Mouse (Mus musculus) CH12.LX (cell line): Measurements from ENCODE around the gene Slc18a3.

Experiments
- CTCF ChIP-seq, 2 experiments: IDR thresholded peaks in 1 of 2; conservative IDR thresholded peaks in 1 of 2; 2 replicates each; pipeline ENCODE4 v1.5.1; 2011 to 2012; ENCODE audit warnings: low read depth in 2 of 2, low read length in 2 of 2, improper control_type of control experiment in 1 of 2, inconsistent platforms in 1 of 2, mild to moderate bottlenecking in 1 of 2, moderate library complexity in 1 of 2
- ETS1 ChIP-seq: conservative IDR thresholded peaks from 2 replicates; pipeline ENCODE4 v1.6.1; 2012; ENCODE audit warnings: low read depth, mild to moderate bottlenecking, inconsistent platforms, low read length, improper control_type of control experiment, moderate library complexity
- MAFK ChIP-seq: IDR thresholded peaks from 2 replicates; pipeline ENCODE4 v1.6.1; 2011; ENCODE audit warnings: low read length, improper control_type of control experiment; ENCODE audit not compliant: insufficient replicate concordance
- NELFE ChIP-seq: IDR thresholded peaks from 2 replicates; pipeline ENCODE4 v1.6.1; 2011; ENCODE audit warnings: low read depth, low read length, improper control_type of control experiment

DNA sequence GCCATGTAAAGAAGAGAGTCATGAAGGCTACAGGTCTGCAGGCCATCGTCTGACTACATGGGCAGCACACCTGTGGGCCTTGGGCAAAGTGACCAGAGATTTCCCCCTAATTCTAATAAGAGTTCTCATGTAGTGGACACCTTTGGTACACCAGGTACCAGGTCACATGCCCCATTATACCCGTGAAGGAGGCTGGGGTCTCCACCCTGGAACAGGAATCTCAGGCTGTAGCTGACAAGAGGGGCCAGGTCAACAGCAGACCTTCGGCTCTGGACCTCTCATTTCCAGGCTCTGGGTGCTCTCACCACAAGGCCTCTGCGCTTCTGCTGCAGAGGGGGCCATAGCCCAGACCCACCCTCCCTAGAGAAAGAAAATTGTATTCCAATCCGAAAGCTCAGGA is 25.3 kb downstream of the Slc18a3 start:
- no peak for TF ChIP-seq CTCF (conservative IDR thresholded peaks at IDR 0.05 in 1 of 2, IDR thresholded peaks at IDR 0.05 in 1 of 2; ENCODE audit: low read depth in 2 of 2, low read length in 2 of 2)
- TF ChIP-seq ETS1: no peak
- TF ChIP-seq NELFE: no peak
- no peak for TF ChIP-seq MAFK
